Mouse (Mus musculus) heart, embryonic 13.5 days (tissue): ENCODE results near the gene Ccl19. TPM values are rescaled to one million over a fixed set of nuclear protein-coding genes. Genes with fewer than 3 reads are reported as not detected.
"Not testable (repeated sequence)": the region's sequence is repeated elsewhere in the genome, so short reads cannot be mapped to it uniquely, and the experiment has no call there.

Experiments used
- ATAC-seq: fragments of 200-750 bp; cut with Nextera tagmentation; 2 replicates; pipeline ENCODE4 v1.8.0; 2017; ENCODE audit warnings: moderate TSS enrichment; ENCODE audit not compliant: insufficient number of reproducible peaks, low FRiP score, low TSS enrichment; ENCODE audit errors: extremely low read depth
- H3K27ac ChIP-seq: fragments of 300-500 bp; sonication (generic); replicated peaks from 2 replicates; pipeline ENCODE4 v1.5.1; 2015; ENCODE audit warnings: moderate library complexity, mild to moderate bottlenecking, inconsistent platforms
- H3K27me3 ChIP-seq: fragments of 300-500 bp; sonication (generic); replicated peaks from 2 replicates; pipeline ENCODE4 v1.6.1; 2015; ENCODE audit warnings: mild to moderate bottlenecking, inconsistent platforms
- H3K36me3 ChIP-seq: fragments of 300-500 bp; sonication (generic); 2 replicates; pipeline ENCODE4 v1.6.1; 2015; ENCODE audit warnings: mild to moderate bottlenecking, inconsistent platforms
- H3K4me1 ChIP-seq: fragments of 300-500 bp; sonication (generic); 2 replicates; pipeline ENCODE4 v1.6.1; 2015; ENCODE audit warnings: inconsistent platforms
- H3K4me2 ChIP-seq: fragments of 300-500 bp; sonication (generic); 2 replicates; pipeline ENCODE4 v1.6.1; 2015; ENCODE audit warnings: inconsistent platforms, mild to moderate bottlenecking, moderate library complexity
- H3K4me3 ChIP-seq: fragments of 300-500 bp; sonication (generic); 2 replicates; pipeline ENCODE4 v1.5.1; 2015; ENCODE audit warnings: moderate library complexity, mild to moderate bottlenecking, inconsistent platforms
- H3K9ac ChIP-seq: fragments of 300-500 bp; sonication (generic); 2 replicates; pipeline ENCODE4 v1.6.1; 2015; ENCODE audit warnings: inconsistent platforms, mild to moderate bottlenecking, moderate library complexity
- H3K9me3 ChIP-seq: fragments of 300-500 bp; sonication (generic); 2 replicates; pipeline ENCODE4 v1.6.1; 2016; ENCODE audit warnings: inconsistent platforms
- WGBS: fragments of 180-500 bp; shearing (Covaris S2); methylation state at CpG from one replicate; pipeline ENCODE4 v1.1.7; 2015; ENCODE audit warnings: mixed read lengths; 5-methylcytosine and 5-hydroxymethylcytosine counted together
- polyA plus RNA-seq: library from polyadenylated mRNA; unstranded; fragments of >200 nt; fragmentation: Nextera tagmentation; extraction: Ambion mirVana; gene quantifications from 2 replicates; pipeline ENCODE4 v1.2.1, GENCODE M21; 2015

The Ccl19 gene
- not detected in 2 replicates for polyA plus RNA-seq

DNA sequence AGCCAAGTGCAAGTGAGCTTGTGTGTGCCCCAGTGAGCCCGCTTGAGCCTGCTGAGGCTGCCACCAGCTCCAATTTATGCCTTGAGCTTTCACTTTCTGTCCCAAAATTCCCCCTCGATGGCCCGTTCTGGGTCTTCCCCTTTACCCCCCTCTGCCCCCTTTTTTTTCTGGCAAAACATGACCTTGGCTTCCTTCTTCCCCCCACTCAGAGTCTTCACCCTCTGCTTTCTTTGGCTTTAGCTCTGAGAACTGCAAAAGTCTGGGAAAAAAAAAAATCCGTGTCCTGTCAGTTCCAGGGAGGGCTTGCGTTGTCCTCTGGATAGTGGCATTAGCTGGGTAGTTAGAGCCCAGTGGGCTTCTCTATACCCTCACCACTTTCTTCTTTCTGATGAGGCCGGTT, at the start of gene Ccl19:
Gene Ccl19, minus strand, starts transcription at position 101 of the 400 bp plus-strand sequence.
- not testable (repeated sequence) for H3K36me3 ChIP-seq, H3K4me1 ChIP-seq, H3K27me3 ChIP-seq, H3K9ac ChIP-seq, ATAC-seq, H3K9me3 ChIP-seq, H3K4me3 ChIP-seq, H3K4me2 ChIP-seq, H3K27ac ChIP-seq
- no CpG with 5 or more reads among the region's 6 CpGs for WGBS

DNA sequence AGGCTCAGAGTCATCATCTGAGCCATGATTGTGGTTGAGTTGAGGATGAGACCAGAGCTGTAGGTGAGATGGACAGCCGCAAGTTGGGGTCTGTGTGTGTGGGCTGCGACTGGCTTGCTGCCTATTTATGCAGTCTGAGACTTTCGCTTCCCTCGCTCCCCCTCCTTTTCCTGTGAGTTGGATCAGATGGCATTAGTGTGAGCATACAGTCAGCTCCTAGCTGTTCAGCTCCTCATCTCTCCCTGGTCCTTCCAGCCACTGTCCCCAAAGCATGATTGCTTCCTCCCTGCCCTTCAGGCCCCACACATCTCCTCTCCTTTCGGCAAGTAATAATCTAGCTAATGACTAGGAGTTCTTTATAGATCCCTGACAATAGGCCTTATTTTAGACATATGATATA, 17.5 kb upstream of the Ccl19 start, which contains the start of gene Ccl21a:
Gene Ccl21a, minus strand, starts transcription at position 101 of the 400 bp plus-strand sequence.
- ATAC-seq, H3K4me2 ChIP-seq, H3K4me3 ChIP-seq, H3K36me3 ChIP-seq, H3K27me3 ChIP-seq, H3K9ac ChIP-seq, H3K9me3 ChIP-seq, H3K27ac ChIP-seq, H3K4me1 ChIP-seq: not testable (repeated sequence)
- no CpG with 5 or more reads among the region's 5 CpGs for WGBS

DNA sequence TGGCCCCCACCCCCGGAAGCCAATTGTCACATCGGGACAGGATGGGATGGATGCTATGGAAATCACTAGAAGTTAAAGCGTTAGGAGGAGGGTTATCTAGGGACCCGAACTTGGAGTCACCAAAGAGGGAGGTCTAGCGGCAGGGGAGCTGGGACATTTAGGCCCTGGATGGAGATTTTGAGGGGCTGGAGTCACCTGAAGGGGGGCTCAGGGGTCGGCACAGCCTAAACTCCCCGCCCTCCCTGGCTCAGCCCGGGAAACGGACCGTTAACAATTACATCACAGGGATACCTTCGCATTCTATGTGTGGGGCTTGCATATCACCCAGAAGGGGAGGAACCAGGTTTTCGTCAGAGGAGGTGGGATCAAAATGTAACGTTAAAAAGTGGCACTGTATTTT, 21.1 kb downstream of the Ccl19 start, which contains the start of gene 4930578G10Rik:
Gene 4930578G10Rik, plus strand, starts transcription at position 301 of the 400 bp plus-strand sequence.
- WGBS: no CpG with 5 or more reads among the region's 13 CpGs
- H3K4me1 ChIP-seq, H3K27me3 ChIP-seq, H3K36me3 ChIP-seq, H3K27ac ChIP-seq, H3K9ac ChIP-seq, H3K4me2 ChIP-seq, ATAC-seq, H3K4me3 ChIP-seq, H3K9me3 ChIP-seq: not testable (repeated sequence)

Other genes with a start within 250 kb of the Ccl19 start
- not detected in 2 replicates for gene Fam205a2, start 228.4 kb downstream of the Ccl19 start, polyA plus RNA-seq
- not detected in 2 replicates for gene Gm10591, start 144.4 kb downstream of the Ccl19 start, polyA plus RNA-seq
- not detected in 2 replicates for gene Gm2564, start 126.9 kb downstream of the Ccl19 start, polyA plus RNA-seq
- gene Ccl27b, start 101.3 kb downstream of the Ccl19 start, polyA plus RNA-seq: not detected in 2 replicates
- not detected in 2 replicates for gene Il11ra2, start 94.7 kb downstream of the Ccl19 start, polyA plus RNA-seq
- gene 4930578G10Rik, start 21.0 kb downstream of the Ccl19 start, polyA plus RNA-seq: 0.25 TPM in 1 of 2 replicates, not detected in the other
- gene Ccl21a, start 17.4 kb upstream of the Ccl19 start, polyA plus RNA-seq: 11.9 and 25.4 TPM in 2 replicates
- gene Fam205a1, start 97.3 kb upstream of the Ccl19 start, polyA plus RNA-seq: 0.05 TPM in 1 of 2 replicates, not detected in the other
- gene Gm12394, start 100.2 kb upstream of the Ccl19 start, polyA plus RNA-seq: 0.06 and 0.13 TPM in 2 replicates
- 0.20 and 0.23 TPM in 2 replicates for gene Fam205c, start 117.7 kb upstream of the Ccl19 start, polyA plus RNA-seq
- gene Phf24, start 160.1 kb upstream of the Ccl19 start, polyA plus RNA-seq: 3.7 and 4.0 TPM in 2 replicates
- 12.2 and 14.3 TPM in 2 replicates for gene Dnajb5, start 193.2 kb upstream of the Ccl19 start, polyA plus RNA-seq
- 0.51 and 0.57 TPM in 2 replicates for gene 1700022I11Rik, start 213.0 kb upstream of the Ccl19 start, polyA plus RNA-seq
- gene Vcp, start 243.9 kb upstream of the Ccl19 start, polyA plus RNA-seq: 459 and 479 TPM in 2 replicates